In the genomic region with DNA sequence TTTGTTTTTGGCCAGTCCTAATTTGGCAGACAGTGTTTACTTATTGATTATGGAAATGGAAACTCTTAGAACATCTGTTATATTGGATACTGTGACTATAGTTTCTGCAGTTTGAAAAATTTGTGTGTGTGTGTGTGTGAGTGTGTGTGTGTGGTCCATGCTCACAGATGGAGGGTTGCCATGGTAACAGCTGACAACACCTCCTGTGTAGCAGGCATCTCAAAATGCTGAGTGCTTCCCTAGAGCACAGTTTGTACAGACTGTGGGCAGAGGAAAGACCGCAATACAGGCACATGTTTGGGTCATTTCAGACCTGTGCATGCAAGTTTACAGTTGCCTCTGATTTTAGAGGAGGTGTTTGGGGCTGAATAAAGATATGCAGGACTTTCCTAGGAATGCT, we compare ENCODE assay signal across 12 mouse cellular contexts.
DNase-seq lines count a peak whose midpoint lies in the region; ATAC-seq lines count a peak whose summit lies in the region.
"Had no signal": no experiment of that assay in that cellular context is flagged by ENCODE, and none has a peak within 500 bp of the region (broad histone marks: within the 10 kb centered on the region; RNA-seq: fewer than 3 reads in every experiment).

No protein-coding gene starts in this region.

- no peaks in the 10 kb centered on the region for H3K36me3 ChIP-seq in kidney, embryonic 14.5 days (ENCODE audit: control insufficient read depth, insufficient read depth, low read length)
- H3K36me3 ChIP-seq: neural tube, embryonic 13.5 days had no signal

- no peak overlapping the region for H3K9ac ChIP-seq in kidney, embryonic 14.5 days (ENCODE audit: low read depth, low read length)
- H3K9ac ChIP-seq: neural tube, embryonic 13.5 days had no signal

- H3K27ac ChIP-seq in kidney, embryonic 14.5 days (ENCODE audit: low read depth, low read length), result no peak overlapping the region
- H3K27ac ChIP-seq: left cerebral cortex, adult 2 months; macrophage; neural tube, embryonic 13.5 days had no signal

- no peaks in the 10 kb centered on the region for H3K9me3 ChIP-seq in kidney, embryonic 14.5 days (ENCODE audit: control insufficient read depth, low read length)
- H3K9me3 ChIP-seq: neural tube, embryonic 13.5 days had no signal

- WGBS in kidney, embryonic 14.5 days, result 97% methylated on average over 1 of the region's 1 CpGs

- no peaks in the 10 kb centered on the region for H3K27me3 ChIP-seq in kidney, embryonic 14.5 days (ENCODE audit: control insufficient read depth, insufficient read depth, low read length)
- H3K27me3 ChIP-seq: neural tube, embryonic 13.5 days had no signal

- DNase-seq in embryo, embryonic 10 days (ENCODE audit: low spot score), result peak; percentile 51
- DNase-seq in embryo, embryonic 9.5 days (ENCODE audit: extremely low spot score), result no peak
- DNase-seq in brain, embryonic 18.5 days (ENCODE audit: low read depth, low spot score), result peak; percentile 76
- peak; percentile 68 to 73 for DNase-seq in layer of hippocampus, adult 8-10 months (ENCODE audit: low spot score in 2 of 2)
- DNase-seq in mesoderm, embryonic 11.5 days (ENCODE audit: low read depth, low spot score), result peak; percentile 66
- no peak for DNase-seq in testis, postnatal 10 days (ENCODE audit: low spot score)
- DNase-seq in heart, postnatal 36 days, result no peak
- DNase-seq: gastrocnemius, postnatal 25 days had no signal

- H3K4me1 ChIP-seq in kidney, embryonic 14.5 days (ENCODE audit: control insufficient read depth, insufficient read depth, low read length), result no peaks in the 10 kb centered on the region

- no peak for ATAC-seq in kidney, embryonic 14.5 days (ENCODE audit: low FRiP score, low TSS enrichment)

- H3K4me2 ChIP-seq in kidney, embryonic 14.5 days (replicated peaks; ENCODE audit: low read depth, low read length), result no peak overlapping the region
- H3K4me2 ChIP-seq: neural tube, embryonic 13.5 days had no signal

- no peak overlapping the region for H3K4me3 ChIP-seq in kidney, embryonic 14.5 days (ENCODE audit: low read length)
- H3K4me3 ChIP-seq: left cerebral cortex, adult 2 months; neural tube, embryonic 13.5 days had no signal

- intact Hi-C loops in heart, postnatal 36 days (cut with DNase I), result no loop called here

Comparison
In these comparisons a context has a peak if more than half of its experiments do, and no peak if none do; other contexts are left out.
1. DNase-seq: peak in embryo, embryonic 10 days (single experiment), brain, embryonic 18.5 days (single experiment), layer of hippocampus, adult 8-10 months (2 of 2) and mesoderm, embryonic 11.5 days (single experiment); none in embryo, embryonic 9.5 days (single experiment), testis, postnatal 10 days (single experiment) and heart, postnatal 36 days (0 of 2).